Mouse (Mus musculus): ENCODE data around the gene Fhod1. TPM values are rescaled to one million over a fixed set of nuclear protein-coding genes. Genes with fewer than 3 reads are reported as not detected.

The Fhod1 gene
- 8.3 TPM for polyA plus RNA-seq (2014; fragmentation: Illumina TruSeq; extraction: RNeasy Lipid Tissue Mini Kit (QIAGEN cat#74804); ENCODE audit: low read depth, low replicate concordance)

GRCm38 (mm10) chr8:105347428-105348221 is at the start of gene Fhod1:
TSS of gene Fhod1 (minus strand) at chr8:105347953.

GRCm38 (mm10) chr8:105373032-105373431 is 25.3 kb upstream of the Fhod1 start, which contains the start of gene Plekhg4:
TSS of gene Plekhg4 (plus strand) at chr8:105373274.

GRCm38 (mm10) chr8:105348450-105349095 is 820 bp upstream of the Fhod1 start, which contains the start of gene Slc9a5:
TSS of gene Slc9a5 (plus strand) at chr8:105348843.

GRCm38 (mm10) chr8:105326141-105326672 is 21.5 kb downstream of the Fhod1 start, which contains the start of the genes Lrrc29 and Tmem208:
TSS of gene Lrrc29 (minus strand) at chr8:105326278.
TSS of gene Tmem208 (plus strand) at chr8:105326354.

GRCm38 (mm10) chr8:105305211-105306145 is 42.3 kb downstream of the Fhod1 start, which contains the start of gene Elmo3:
TSS of gene Elmo3 (plus strand) at chr8:105305601.

GRCm38 (mm10) chr8:105297511-105298192 is 50.1 kb downstream of the Fhod1 start, which contains the start of gene E2f4:
TSS of gene E2f4 (plus strand) at chr8:105297663.

GRCm38 (mm10) chr8:105295895-105296573 is 51.7 kb downstream of the Fhod1 start, which contains the start of gene Exoc3l:
TSS of gene Exoc3l (minus strand) at chr8:105296101.

GRCm38 (mm10) chr8:105289805-105290460 is 57.8 kb downstream of the Fhod1 start, which contains the start of gene 4931428F04Rik:
TSS of gene 4931428F04Rik (minus strand) at chr8:105289864.

Other genes starting within 250 kb of the Fhod1 start
- gene Ces4a, start 216.2 kb downstream of the Fhod1 start, polyA plus RNA-seq (2014; fragmentation: Illumina TruSeq; extraction: RNeasy Lipid Tissue Mini Kit (QIAGEN cat#74804); ENCODE audit: low read depth, low replicate concordance) = not detected
- 22.1 TPM for gene Cbfb, start 177.3 kb downstream of the Fhod1 start, polyA plus RNA-seq (2014; fragmentation: Illumina TruSeq; extraction: RNeasy Lipid Tissue Mini Kit (QIAGEN cat#74804); ENCODE audit: low read depth, low replicate concordance)
- gene D230025D16Rik, start 122.8 kb downstream of the Fhod1 start, polyA plus RNA-seq (2014; fragmentation: Illumina TruSeq; extraction: RNeasy Lipid Tissue Mini Kit (QIAGEN cat#74804); ENCODE audit: low read depth, low replicate concordance) = 18.1 TPM
- gene B3gnt9, start 92.8 kb downstream of the Fhod1 start, polyA plus RNA-seq (2014; fragmentation: Illumina TruSeq; extraction: RNeasy Lipid Tissue Mini Kit (QIAGEN cat#74804); ENCODE audit: low read depth, low replicate concordance) = 4.2 TPM
- 3.1 TPM for gene Tradd, start 83.3 kb downstream of the Fhod1 start, polyA plus RNA-seq (2014; fragmentation: Illumina TruSeq; extraction: RNeasy Lipid Tissue Mini Kit (QIAGEN cat#74804); ENCODE audit: low read depth, low replicate concordance)
- gene Fbxl8, start 83.3 kb downstream of the Fhod1 start, polyA plus RNA-seq (2014; fragmentation: Illumina TruSeq; extraction: RNeasy Lipid Tissue Mini Kit (QIAGEN cat#74804); ENCODE audit: low read depth, low replicate concordance) = 2.7 TPM
- gene Hsf4, start 78.2 kb downstream of the Fhod1 start, polyA plus RNA-seq (2014; fragmentation: Illumina TruSeq; extraction: RNeasy Lipid Tissue Mini Kit (QIAGEN cat#74804); ENCODE audit: low read depth, low replicate concordance) = 5.8 TPM
- gene Nol3, start 71.8 kb downstream of the Fhod1 start, polyA plus RNA-seq (2014; fragmentation: Illumina TruSeq; extraction: RNeasy Lipid Tissue Mini Kit (QIAGEN cat#74804); ENCODE audit: low read depth, low replicate concordance) = 30.7 TPM
- gene 4931428F04Rik, start 58.1 kb downstream of the Fhod1 start, polyA plus RNA-seq (2014; fragmentation: Illumina TruSeq; extraction: RNeasy Lipid Tissue Mini Kit (QIAGEN cat#74804); ENCODE audit: low read depth, low replicate concordance) = 2.0 TPM
- gene Exoc3l, start 51.9 kb downstream of the Fhod1 start, polyA plus RNA-seq (2014; fragmentation: Illumina TruSeq; extraction: RNeasy Lipid Tissue Mini Kit (QIAGEN cat#74804); ENCODE audit: low read depth, low replicate concordance) = 7.5 TPM
- gene E2f4, start 50.3 kb downstream of the Fhod1 start, polyA plus RNA-seq (2014; fragmentation: Illumina TruSeq; extraction: RNeasy Lipid Tissue Mini Kit (QIAGEN cat#74804); ENCODE audit: low read depth, low replicate concordance) = 31.1 TPM
- gene Elmo3, start 42.4 kb downstream of the Fhod1 start, polyA plus RNA-seq (2014; fragmentation: Illumina TruSeq; extraction: RNeasy Lipid Tissue Mini Kit (QIAGEN cat#74804); ENCODE audit: low read depth, low replicate concordance) = 1.9 TPM
- 0.60 TPM for gene Lrrc29, start 21.7 kb downstream of the Fhod1 start, polyA plus RNA-seq (2014; fragmentation: Illumina TruSeq; extraction: RNeasy Lipid Tissue Mini Kit (QIAGEN cat#74804); ENCODE audit: low read depth, low replicate concordance)
- 38.9 TPM for gene Tmem208, start 21.6 kb downstream of the Fhod1 start, polyA plus RNA-seq (2014; fragmentation: Illumina TruSeq; extraction: RNeasy Lipid Tissue Mini Kit (QIAGEN cat#74804); ENCODE audit: low read depth, low replicate concordance)
- 0.92 TPM for gene Slc9a5, start 890 bp upstream of the Fhod1 start, polyA plus RNA-seq (2014; fragmentation: Illumina TruSeq; extraction: RNeasy Lipid Tissue Mini Kit (QIAGEN cat#74804); ENCODE audit: low read depth, low replicate concordance)
- gene Plekhg4, start 25.3 kb upstream of the Fhod1 start, polyA plus RNA-seq (2014; fragmentation: Illumina TruSeq; extraction: RNeasy Lipid Tissue Mini Kit (QIAGEN cat#74804); ENCODE audit: low read depth, low replicate concordance) = not detected
- gene Kctd19, start 65.5 kb upstream of the Fhod1 start, polyA plus RNA-seq (2014; fragmentation: Illumina TruSeq; extraction: RNeasy Lipid Tissue Mini Kit (QIAGEN cat#74804); ENCODE audit: low read depth, low replicate concordance) = not detected
- gene Lrrc36, start 65.6 kb upstream of the Fhod1 start, polyA plus RNA-seq (2014; fragmentation: Illumina TruSeq; extraction: RNeasy Lipid Tissue Mini Kit (QIAGEN cat#74804); ENCODE audit: low read depth, low replicate concordance) = 1.1 TPM
- 66.4 TPM for gene Tppp3, start 123.6 kb upstream of the Fhod1 start, polyA plus RNA-seq (2014; fragmentation: Illumina TruSeq; extraction: RNeasy Lipid Tissue Mini Kit (QIAGEN cat#74804); ENCODE audit: low read depth, low replicate concordance)
- gene Zdhhc1, start 148.9 kb upstream of the Fhod1 start, polyA plus RNA-seq (2014; fragmentation: Illumina TruSeq; extraction: RNeasy Lipid Tissue Mini Kit (QIAGEN cat#74804); ENCODE audit: low read depth, low replicate concordance) = 23.5 TPM
- gene Hsd11b2, start 170.8 kb upstream of the Fhod1 start, polyA plus RNA-seq (2014; fragmentation: Illumina TruSeq; extraction: RNeasy Lipid Tissue Mini Kit (QIAGEN cat#74804); ENCODE audit: low read depth, low replicate concordance) = not detected
- 51.3 TPM for gene Atp6v0d1, start 218.1 kb upstream of the Fhod1 start, polyA plus RNA-seq (2014; fragmentation: Illumina TruSeq; extraction: RNeasy Lipid Tissue Mini Kit (QIAGEN cat#74804); ENCODE audit: low read depth, low replicate concordance)